Mouse (Mus musculus): ENCODE data around the gene Pld4.

GRCm38 (mm10) chr12:112814682-112815470, 54.4 kb downstream of the Pld4 start:
- TF ChIP-seq CTCF (conservative IDR thresholded peaks at IDR 0.05; ENCODE audit: low read length) (no peak), NANOG (IDR thresholded peaks at IDR 0.05; ENCODE audit: borderline replicate concordance, low read length) (no peak)

Data from E14TG2a.4 (cell line).